Mouse (Mus musculus) naive thymus-derived CD4-positive, alpha-beta T cell, adult 5 months (primary cell): ENCODE results near the gene Cdk8. TPM values are rescaled to one million over a fixed set of nuclear protein-coding genes. Genes with fewer than 3 reads are reported as not detected.

ENCODE experiments used
- polyA plus RNA-seq: library from polyadenylated mRNA; unstranded; fragments of 100-300 nt; shearing (Covaris generic); gene quantifications from one replicate; pipeline ENCODE4 v1.2.1, GENCODE M21; 2017

Cdk8 gene
- 15.9 TPM for polyA plus RNA-seq

GRCm38 (mm10) chr5:146230864-146231654, at the start of gene Cdk8:
Cdk8 (plus strand) TSS chr5:146231230.

GRCm38 (mm10) chr5:146185204-146185603, 45.8 kb upstream of the Cdk8 start, which contains the start of gene 1700001J03Rik:
1700001J03Rik (minus strand) TSS chr5:146185304.

GRCm38 (mm10) chr5:146220879-146221714, 9.9 kb upstream of the Cdk8 start, which contains the start of gene Rnf6:
Rnf6 (minus strand) TSS chr5:146221555.

Other genes with a start within 250 kb of the Cdk8 start
- gene Cyp3a25, start 221.6 kb upstream of the Cdk8 start, polyA plus RNA-seq: not detected
- gene Cyp3a59, start 152.0 kb upstream of the Cdk8 start, polyA plus RNA-seq: not detected
- not detected for gene Gm5565, start 70.7 kb upstream of the Cdk8 start, polyA plus RNA-seq
- gene Gm6309, start 60.5 kb upstream of the Cdk8 start, polyA plus RNA-seq: not detected
- gene 1700001J03Rik, start 45.9 kb upstream of the Cdk8 start, polyA plus RNA-seq: not detected
- gene Rnf6, start 9.7 kb upstream of the Cdk8 start, polyA plus RNA-seq: 80.4 TPM
- gene Wasf3, start 153.8 kb downstream of the Cdk8 start, polyA plus RNA-seq: not detected